Mouse (Mus musculus) olfactory bulb, adult 2 months (tissue): ENCODE data around the gene Fbxo44. TPM values are rescaled to one million over a fixed set of nuclear protein-coding genes. Genes with fewer than 3 reads are reported as not detected.

Source experiments
- H3K27ac ChIP-seq: fragments of 200-500 bp; 2 replicates; pipeline ENCODE4 v1.5.1; 2012; ENCODE audit warnings: low read depth, low read length; ENCODE audit not compliant: insufficient read depth
- H3K4me1 ChIP-seq: fragments of 200-500 bp; 2 replicates; pipeline ENCODE4 v1.6.1; 2012; ENCODE audit warnings: low read length; ENCODE audit not compliant: control insufficient read depth, insufficient read depth
- H3K4me3 ChIP-seq: fragments of 200-500 bp; 2 replicates; pipeline ENCODE4 v1.5.1; 2012; ENCODE audit warnings: mild to moderate bottlenecking, low read depth, low read length, moderate library complexity; ENCODE audit not compliant: insufficient read depth
- CTCF ChIP-seq: fragments of 200-500 bp; IDR thresholded peaks from 2 replicates; pipeline ENCODE4 v1.5.1; 2012; ENCODE audit warnings: low read depth, mild to moderate bottlenecking, low read length, moderate library complexity; ENCODE audit not compliant: insufficient read depth
- POLR2A ChIP-seq: fragments of 200-500 bp; IDR thresholded peaks from 2 replicates; pipeline ENCODE4 v1.6.1; 2012; ENCODE audit warnings: mild to moderate bottlenecking, low read depth, low read length, moderate library complexity; ENCODE audit not compliant: insufficient read depth
- WGBS: fragments of 180-500 bp; shearing (Covaris S2); methylation state at CpG from one replicate; pipeline ENCODE4 v1.1.7; 2018; 5-methylcytosine and 5-hydroxymethylcytosine counted together
- polyA plus RNA-seq: library from polyadenylated mRNA; stranded (reverse); fragments of >200 nt; gene quantifications from 2 replicates; pipeline ENCODE4 v1.2.4, GENCODE M21; 2012; ENCODE audit warnings: low replicate concordance; ENCODE audit not compliant: missing spikeins, insufficient read depth, insufficient read length

Fbxo44 gene
- polyA plus RNA-seq, 1 experiment = not detected

- Histone ChIP-seq H3K4me3 (no peak overlapping the region), H3K27ac (no peak overlapping the region), H3K4me1 (peaks cover 32% of the 10 kb centered on the region)
- TF ChIP-seq CTCF (no peak), POLR2A (no peak)
- WGBS = 87% methylated on average over 12 of the region's 12 CpGs
These were observed 47.8 kb downstream of the Fbxo44 start for GRCm38 (mm10) chr4:148112519-148112918.

- Histone ChIP-seq H3K4me3 (no peak overlapping the region), H3K27ac (no peak overlapping the region), H3K4me1 (peaks cover 26% of the 10 kb centered on the region)
- TF ChIP-seq POLR2A (no peak), CTCF (no peak)
- WGBS = 92% methylated on average over 5 of the region's 5 CpGs
These were observed 51.1 kb downstream of the Fbxo44 start for GRCm38 (mm10) chr4:148109215-148109614.

GRCm38 (mm10) chr4:148108565-148109100 is 51.6 kb downstream of the Fbxo44 start:
- Histone ChIP-seq H3K27ac (no peak overlapping the region), H3K4me3 (no peak overlapping the region), H3K4me1 (peaks cover 20% of the 10 kb centered on the region)
- TF ChIP-seq CTCF = no peak
- TF ChIP-seq POLR2A = no peak
- WGBS = 39% methylated on average over 7 of the region's 7 CpGs

- no peak overlapping the region for H3K27ac ChIP-seq
- H3K4me1 ChIP-seq = peaks cover 20% of the 10 kb centered on the region
- 60% methylated on average over 22 of the region's 22 CpGs for WGBS
- no peak overlapping the region for H3K4me3 ChIP-seq
- TF ChIP-seq POLR2A = no peak
- no peak for TF ChIP-seq CTCF
These were observed 52.5 kb downstream of the Fbxo44 start for GRCm38 (mm10) chr4:148107621-148108291.

GRCm38 (mm10) chr4:148104146-148104545 is 56.1 kb downstream of the Fbxo44 start:
- TF ChIP-seq POLR2A (no peak), CTCF (no peak)
- Histone ChIP-seq H3K4me1 (peaks cover 23% of the 10 kb centered on the region), H3K4me3 (no peak overlapping the region), H3K27ac (no peak overlapping the region)
- 93% methylated on average over 3 of the region's 3 CpGs for WGBS

Other genes with a start within 250 kb of the Fbxo44 start
- not detected in 2 replicates for gene Plod1, start 223.7 kb downstream of the Fbxo44 start, polyA plus RNA-seq
- gene 2510039O18Rik, start 219.6 kb downstream of the Fbxo44 start, polyA plus RNA-seq = not detected in 2 replicates
- not detected in 2 replicates for gene Nppb, start 174.7 kb downstream of the Fbxo44 start, polyA plus RNA-seq
- not detected in 2 replicates for gene Nppa, start 159.8 kb downstream of the Fbxo44 start, polyA plus RNA-seq
- gene Clcn6, start 121.7 kb downstream of the Fbxo44 start, polyA plus RNA-seq = not detected in 2 replicates
- gene Mthfr, start 121.4 kb downstream of the Fbxo44 start, polyA plus RNA-seq = not detected in 2 replicates
- not detected in 2 replicates for gene Agtrap, start 72.5 kb downstream of the Fbxo44 start, polyA plus RNA-seq
- gene Mad2l2, start 30.1 kb downstream of the Fbxo44 start, polyA plus RNA-seq = not detected in 2 replicates
- gene Draxin, start 29.8 kb downstream of the Fbxo44 start, polyA plus RNA-seq = not detected in 2 replicates
- not detected in 2 replicates for gene Fbxo6, start 8.3 kb downstream of the Fbxo44 start, polyA plus RNA-seq
- gene Fbxo2, start 139 bp upstream of the Fbxo44 start, polyA plus RNA-seq = not detected in 2 replicates
- gene Disp3, start 127.5 kb upstream of the Fbxo44 start, polyA plus RNA-seq = not detected in 2 replicates